Mouse (Mus musculus) stomach, embryonic 16.5 days (tissue): ENCODE data around the gene 0610010F05Rik. TPM values are rescaled to one million over a fixed set of nuclear protein-coding genes. Genes with fewer than 3 reads are reported as not detected.

ENCODE experiments used
- ATAC-seq: fragments of 200-750 bp; cut with Nextera tagmentation; 2 replicates; pipeline ENCODE4 v1.8.0; 2017; ENCODE audit warnings: moderate number of reproducible peaks, moderate TSS enrichment; ENCODE audit not compliant: insufficient read depth, low FRiP score
- H3K27ac ChIP-seq: fragments of 300-500 bp; sonication (generic); 2 replicates; pipeline ENCODE4 v1.5.1; 2014; ENCODE audit warnings: low read length
- H3K27me3 ChIP-seq: fragments of 300-500 bp; sonication (generic); 2 replicates; pipeline ENCODE4 v1.6.1; 2014; ENCODE audit warnings: low read length, control low read depth, mixed read lengths; ENCODE audit not compliant: control insufficient read depth, insufficient read depth
- H3K36me3 ChIP-seq: fragments of 300-500 bp; sonication (generic); 2 replicates; pipeline ENCODE4 v1.6.1; 2014; ENCODE audit warnings: low read length; ENCODE audit not compliant: control insufficient read depth, insufficient read depth
- H3K4me1 ChIP-seq: fragments of 300-500 bp; sonication (generic); 2 replicates; pipeline ENCODE4 v1.6.1; 2014; ENCODE audit warnings: low read length, control low read depth, mixed read lengths; ENCODE audit not compliant: control insufficient read depth, insufficient read depth
- H3K4me2 ChIP-seq: fragments of 300-500 bp; sonication (generic); 2 replicates; pipeline ENCODE4 v1.6.1; 2014; ENCODE audit warnings: low read depth, low read length, mixed read lengths
- H3K4me3 ChIP-seq: fragments of 300-500 bp; sonication (generic); replicated peaks from 2 replicates; pipeline ENCODE4 v1.5.1; 2014; ENCODE audit warnings: mild to moderate bottlenecking, low read length
- H3K9ac ChIP-seq: fragments of 300-500 bp; sonication (generic); 2 replicates; pipeline ENCODE4 v1.6.1; 2014; ENCODE audit warnings: low read length
- H3K9me3 ChIP-seq: fragments of 300-500 bp; sonication (generic); replicated peaks from 2 replicates; pipeline ENCODE4 v1.6.1; 2016; ENCODE audit warnings: low read length, control low read depth; ENCODE audit not compliant: control insufficient read depth
- WGBS: fragments of 180-500 bp; shearing (Covaris S2); extraction: QIAGEN DNeasy Blood & Tissue Kit; methylation state at CpG from one replicate; pipeline ENCODE4 v1.1.7; 2014; 5-methylcytosine and 5-hydroxymethylcytosine counted together
- polyA plus RNA-seq: library from polyadenylated mRNA; unstranded; fragments of >200 nt; fragmentation: Nextera tagmentation; extraction: Ambion mirVana; gene quantifications from 2 replicates; pipeline ENCODE4 v1.2.1, GENCODE M21; 2015

0610010F05Rik gene
- polyA plus RNA-seq: 21.6 and 23.3 TPM in 2 replicates

- under 1% methylated on average over 95 of the region's 103 CpGs for WGBS
- H3K9ac ChIP-seq: peak within 1 kb of the TSS; percentile 92
- peak; percentile 100 for ATAC-seq
Measured at GRCm38 (mm10) chr11:23632945-23633878, at the start of gene 0610010F05Rik. Gene 0610010F05Rik (minus strand): TSS chr11:23633639.

GRCm38 (mm10) chr11:23682561-23682960, 49.1 kb upstream of the 0610010F05Rik start:
- H3K36me3 ChIP-seq: 0 out of 2 replicates have a peak, but pooled peaks cover 13% of the 10 kb centered on the region
- 89% methylated on average over 5 of the region's 5 CpGs for WGBS

More at GRCm38 (mm10) chr11:23632945-23633878, at the start of gene 0610010F05Rik:
- peak within 1 kb of the TSS; percentile 80 for H3K4me2 ChIP-seq
- peak within 1 kb of the TSS; percentile 81 for H3K27ac ChIP-seq
- H3K36me3 ChIP-seq: no peaks in the 10 kb centered on the region; the same call in 1 of the 2 replicates
- H3K9me3 ChIP-seq: no peaks in the 10 kb centered on the region
- no peaks in the 10 kb centered on the region for H3K27me3 ChIP-seq
- no peaks in the 10 kb centered on the region for H3K4me1 ChIP-seq
- H3K4me3 ChIP-seq: peak within 1 kb of the TSS; percentile 95

GRCm38 (mm10) chr11:23680435-23680950, 47.1 kb upstream of the 0610010F05Rik start:
- no peak overlapping the region for H3K4me3 ChIP-seq
- H3K36me3 ChIP-seq: peaks cover 16% of the 10 kb centered on the region; the same call in 1 of the 2 replicates
- no peak overlapping the region for H3K27ac ChIP-seq
- WGBS: 93% methylated on average over 6 of the region's 6 CpGs
- no peaks in the 10 kb centered on the region for H3K27me3 ChIP-seq
- H3K9ac ChIP-seq: no peak overlapping the region
- no peaks in the 10 kb centered on the region for H3K9me3 ChIP-seq
- no peak overlapping the region for H3K4me2 ChIP-seq
- no peak for ATAC-seq
- H3K4me1 ChIP-seq: no peaks in the 10 kb centered on the region

More at GRCm38 (mm10) chr11:23682561-23682960, 49.1 kb upstream of the 0610010F05Rik start:
- Histone ChIP-seq H3K4me2 (no peak overlapping the region), H3K9me3 (no peaks in the 10 kb centered on the region), H3K4me3 (no peak overlapping the region), H3K27me3 (no peaks in the 10 kb centered on the region), H3K4me1 (no peaks in the 10 kb centered on the region), H3K27ac (no peak overlapping the region), H3K9ac (no peak overlapping the region)
- ATAC-seq: no peak

- Histone ChIP-seq H3K9me3 (no peaks in the 10 kb centered on the region), H3K27ac (no peak overlapping the region), H3K4me1 (no peaks in the 10 kb centered on the region), H3K4me2 (no peak overlapping the region), H3K4me3 (no peak overlapping the region), H3K27me3 (no peaks in the 10 kb centered on the region), H3K9ac (no peak overlapping the region), H3K36me3 (peaks cover 16% of the 10 kb centered on the region; the same call in 1 of the 2 replicates)
- WGBS: 37% methylated on average over 3 of the region's 3 CpGs
- no peak for ATAC-seq
Measured at GRCm38 (mm10) chr11:23679044-23679642, 45.7 kb upstream of the 0610010F05Rik start.

GRCm38 (mm10) chr11:23676100-23676499, 42.7 kb upstream of the 0610010F05Rik start:
- ATAC-seq: no peak
- Histone ChIP-seq H3K36me3 (peaks cover 5% of the 10 kb centered on the region; the same call in 1 of the 2 replicates), H3K9ac (no peak overlapping the region), H3K4me3 (no peak overlapping the region), H3K4me1 (no peaks in the 10 kb centered on the region), H3K27me3 (no peaks in the 10 kb centered on the region), H3K9me3 (no peaks in the 10 kb centered on the region), H3K27ac (no peak overlapping the region), H3K4me2 (no peak overlapping the region)
- 90% methylated on average over 5 of the region's 5 CpGs for WGBS

- no peaks in the 10 kb centered on the region for H3K4me1 ChIP-seq
- H3K9ac ChIP-seq: no peak overlapping the region
- no peak overlapping the region for H3K27ac ChIP-seq
- H3K27me3 ChIP-seq: no peaks in the 10 kb centered on the region
- 72% methylated on average over 4 of the region's 4 CpGs for WGBS
- no peak for ATAC-seq
- no peaks in the 10 kb centered on the region for H3K9me3 ChIP-seq
- no peak overlapping the region for H3K4me3 ChIP-seq
- H3K36me3 ChIP-seq: peaks cover 3% of the 10 kb centered on the region; the same call in 1 of the 2 replicates
- no peak overlapping the region for H3K4me2 ChIP-seq
Measured at GRCm38 (mm10) chr11:23672256-23672749, 38.9 kb upstream of the 0610010F05Rik start.

DNA sequence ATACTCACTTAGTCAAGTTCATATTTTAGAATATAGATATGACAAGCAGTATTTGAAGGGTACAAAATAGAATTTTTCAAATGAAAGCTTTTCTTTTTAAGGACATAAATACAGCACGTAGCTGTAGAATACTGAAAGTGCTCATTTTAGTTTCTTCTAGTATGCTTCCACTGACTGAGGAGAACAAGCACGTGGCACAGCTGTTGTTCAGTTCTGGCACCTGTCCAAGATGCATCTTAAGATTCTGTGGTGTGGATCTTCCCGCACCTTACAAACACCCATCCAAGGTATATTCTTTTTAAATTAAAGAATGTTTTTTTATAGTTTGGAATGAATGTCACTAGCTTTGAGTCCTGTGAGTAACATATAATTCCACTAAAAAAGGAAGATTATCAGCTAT, 33.7 kb upstream of the 0610010F05Rik start:
- H3K36me3 ChIP-seq: no peaks in the 10 kb centered on the region
- no peak for ATAC-seq
- no peaks in the 10 kb centered on the region for H3K4me1 ChIP-seq
- peak overlapping the region; percentile 84 for H3K4me3 ChIP-seq
- H3K9me3 ChIP-seq: no peaks in the 10 kb centered on the region
- WGBS: 22% methylated on average over 3 of the region's 3 CpGs
- peak overlapping the region; percentile 62 for H3K4me2 ChIP-seq
- no peak overlapping the region for H3K27ac ChIP-seq
- H3K27me3 ChIP-seq: no peaks in the 10 kb centered on the region
- H3K9ac ChIP-seq: no peak overlapping the region

DNA sequence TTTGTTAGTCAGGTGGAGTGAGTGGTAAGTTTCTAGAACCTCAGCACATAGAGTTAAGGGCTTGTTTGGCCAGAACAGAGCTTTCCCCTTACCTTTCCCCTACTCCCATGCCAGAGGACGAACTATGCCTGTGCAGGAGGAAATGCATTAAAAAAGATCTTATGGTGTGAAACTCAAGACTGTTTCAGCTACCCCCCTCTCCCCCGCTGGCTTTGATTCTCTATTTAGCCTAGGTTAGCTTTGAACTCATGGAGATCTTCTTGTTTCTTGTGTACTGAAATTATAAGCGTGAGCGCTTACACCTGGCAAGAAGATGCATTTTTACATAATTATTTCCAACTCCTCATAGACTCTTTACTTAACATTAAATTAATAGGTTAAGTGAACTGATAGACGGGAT, 33.1 kb upstream of the 0610010F05Rik start:
- ATAC-seq: no peak

More for the DNA sequence above, 33.1 kb upstream of the 0610010F05Rik start:
- H3K36me3 ChIP-seq: no peaks in the 10 kb centered on the region
- no peaks in the 10 kb centered on the region for H3K27me3 ChIP-seq
- 5% methylated on average over 5 of the region's 5 CpGs for WGBS
- H3K4me1 ChIP-seq: no peaks in the 10 kb centered on the region
- H3K9me3 ChIP-seq: no peaks in the 10 kb centered on the region
- peak overlapping the region; percentile 98 for H3K27ac ChIP-seq
- H3K4me2 ChIP-seq: peak overlapping the region; percentile 62
- H3K9ac ChIP-seq: peak overlapping the region; percentile 91
- peak overlapping the region; percentile 84 for H3K4me3 ChIP-seq
